Mouse (Mus musculus) hindbrain, embryonic 13.5 days (tissue): ENCODE data around the gene Akap6. TPM values are rescaled to one million over a fixed set of nuclear protein-coding genes. Genes with fewer than 3 reads are reported as not detected.
A peak's percentile ranks its signal among the peaks of the same experiment; 100 is the strongest.

Source experiments
- ATAC-seq: fragments of 200-750 bp; cut with Nextera tagmentation; 2 replicates; pipeline ENCODE4 v1.8.0; 2017; ENCODE audit warnings: moderate TSS enrichment; ENCODE audit not compliant: low FRiP score
- H3K27ac ChIP-seq: fragments of 300-500 bp; sonication (generic); 2 replicates; pipeline ENCODE4 v1.5.1; 2015; ENCODE audit warnings: inconsistent platforms, mild to moderate bottlenecking, moderate library complexity
- H3K27me3 ChIP-seq: fragments of 300-500 bp; sonication (generic); 2 replicates; pipeline ENCODE4 v1.6.1; 2015; ENCODE audit warnings: mild to moderate bottlenecking, inconsistent platforms
- H3K36me3 ChIP-seq: fragments of 300-500 bp; sonication (generic); 2 replicates; pipeline ENCODE4 v1.6.1; 2015; ENCODE audit warnings: mild to moderate bottlenecking, inconsistent platforms
- H3K4me1 ChIP-seq: fragments of 300-500 bp; sonication (generic); replicated peaks from 2 replicates; pipeline ENCODE4 v1.6.1; 2015; ENCODE audit warnings: inconsistent platforms
- H3K4me2 ChIP-seq: fragments of 300-500 bp; sonication (generic); 2 replicates; pipeline ENCODE4 v1.6.1; 2015; ENCODE audit warnings: inconsistent platforms, mild to moderate bottlenecking, moderate library complexity
- H3K4me3 ChIP-seq: fragments of 300-500 bp; sonication (generic); 2 replicates; pipeline ENCODE4 v1.5.1; 2015; ENCODE audit warnings: mild to moderate bottlenecking, inconsistent platforms
- H3K9ac ChIP-seq: fragments of 300-500 bp; sonication (generic); 2 replicates; pipeline ENCODE4 v1.6.1; 2015; ENCODE audit warnings: mild to moderate bottlenecking, inconsistent platforms
- H3K9me3 ChIP-seq: fragments of 300-500 bp; sonication (generic); 2 replicates; pipeline ENCODE4 v1.6.1; 2016; ENCODE audit warnings: inconsistent platforms
- WGBS: fragments of 180-500 bp; shearing (Covaris S2); methylation state at CpG from one replicate; pipeline ENCODE4 v1.1.7; 2015; 5-methylcytosine and 5-hydroxymethylcytosine counted together
- polyA plus RNA-seq: library from polyadenylated mRNA; unstranded; fragments of >200 nt; fragmentation: Nextera tagmentation; extraction: Ambion mirVana; gene quantifications from 2 replicates; pipeline ENCODE4 v1.2.1, GENCODE M21; 2015

Gene Akap6
- polyA plus RNA-seq, 1 experiment from 2014 or later = 31.3 TPM

- ATAC-seq = no peak
- WGBS = 23% methylated on average over 4 of the region's 4 CpGs
Measured at GRCm38 (mm10) chr12:52796471-52796795, 97.2 kb downstream of the Akap6 start.

GRCm38 (mm10) chr12:52799717-52800116 lies 100.5 kb downstream of the Akap6 start:
- no peak overlapping the region for H3K27ac ChIP-seq
- H3K4me2 ChIP-seq = no peak overlapping the region
- no peak overlapping the region for H3K4me3 ChIP-seq
- no peaks in the 10 kb centered on the region for H3K9me3 ChIP-seq
- no peak overlapping the region for H3K9ac ChIP-seq
- ATAC-seq = no peak
- 95% methylated on average over 9 of the region's 9 CpGs for WGBS
- H3K4me1 ChIP-seq = peaks cover 14% of the 10 kb centered on the region
- H3K27me3 ChIP-seq = no peaks in the 10 kb centered on the region
- peaks cover 37% of the 10 kb centered on the region for H3K36me3 ChIP-seq

More at GRCm38 (mm10) chr12:52796471-52796795, 97.2 kb downstream of the Akap6 start:
- Histone ChIP-seq H3K27ac (no peak overlapping the region), H3K27me3 (no peaks in the 10 kb centered on the region), H3K4me2 (no peak overlapping the region), H3K36me3 (peaks cover 25% of the 10 kb centered on the region), H3K9me3 (no peaks in the 10 kb centered on the region), H3K9ac (no peak overlapping the region), H3K4me1 (peaks cover 35% of the 10 kb centered on the region), H3K4me3 (no peak overlapping the region)

GRCm38 (mm10) chr12:52806273-52806672 lies 107.1 kb downstream of the Akap6 start:
- ATAC-seq = no peak
- Histone ChIP-seq H3K27me3 (no peaks in the 10 kb centered on the region), H3K36me3 (peaks cover 28% of the 10 kb centered on the region), H3K4me3 (no peak overlapping the region), H3K9ac (no peak overlapping the region), H3K4me2 (no peak overlapping the region), H3K27ac (no peak overlapping the region), H3K4me1 (peaks cover 4% of the 10 kb centered on the region; the same call in 1 of the 2 replicates), H3K9me3 (no peaks in the 10 kb centered on the region)
- WGBS = 74% methylated on average over 3 of the region's 3 CpGs

DNA sequence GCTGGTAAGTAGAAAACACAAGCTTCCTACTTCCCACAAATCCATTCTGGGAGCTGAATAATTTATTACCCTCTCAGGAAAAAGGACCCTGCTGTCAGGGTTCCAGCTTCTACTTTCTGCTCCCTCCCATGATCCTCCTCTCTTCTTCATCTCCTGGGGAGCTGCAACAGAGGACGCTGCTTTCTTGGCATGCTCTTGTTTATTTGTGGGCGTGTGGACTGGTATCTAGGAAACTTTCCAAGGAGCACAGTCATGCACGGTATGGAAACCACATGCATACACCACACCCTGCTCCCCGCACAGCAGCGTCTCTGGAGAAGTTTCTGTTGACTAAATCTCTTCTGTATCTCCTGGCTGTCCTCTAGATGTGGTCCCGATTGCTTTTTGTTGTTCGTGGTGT lies 119.4 kb downstream of the Akap6 start:
- Histone ChIP-seq H3K27me3 (no peaks in the 10 kb centered on the region), H3K4me3 (no peak overlapping the region), H3K27ac (peak overlapping the region; percentile 41; the same call in 1 of the 2 replicates), H3K9me3 (no peaks in the 10 kb centered on the region), H3K36me3 (peaks cover 16% of the 10 kb centered on the region), H3K9ac (no peak overlapping the region), H3K4me1 (peaks cover 24% of the 10 kb centered on the region), H3K4me2 (no peak overlapping the region)
- 58% methylated on average over 7 of the region's 7 CpGs for WGBS
- peak; percentile 69; the same call in 1 of the 2 replicates for ATAC-seq

DNA sequence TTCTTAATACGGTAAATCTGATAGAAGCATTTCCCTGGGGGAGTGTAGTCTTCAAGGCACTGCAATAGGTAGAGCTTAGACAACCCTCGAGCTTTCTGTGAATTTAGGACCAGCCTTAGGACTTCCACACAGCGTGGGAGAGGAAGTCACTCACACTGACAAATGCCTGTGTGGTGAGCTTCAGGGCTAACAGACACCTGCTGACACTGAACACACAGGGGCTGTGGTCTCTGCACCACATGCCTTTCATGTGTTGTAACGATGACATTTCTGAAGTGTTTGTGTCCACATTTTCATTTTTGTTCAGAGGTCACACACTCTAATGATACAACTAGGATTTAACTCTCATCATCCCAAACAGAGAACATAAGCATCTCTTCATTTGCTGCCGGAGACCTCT lies 125.6 kb downstream of the Akap6 start:
- WGBS = 90% methylated on average over 5 of the region's 5 CpGs
- no peak for ATAC-seq

GRCm38 (mm10) chr12:52828944-52829736 lies 130.0 kb downstream of the Akap6 start:
- H3K27me3 ChIP-seq = no peaks in the 10 kb centered on the region
- H3K4me1 ChIP-seq = peaks cover 18% of the 10 kb centered on the region
- H3K36me3 ChIP-seq = no peaks in the 10 kb centered on the region
- no peak overlapping the region for H3K9ac ChIP-seq
- WGBS = 83% methylated on average over 14 of the region's 14 CpGs
- no peak overlapping the region for H3K4me3 ChIP-seq
- peak overlapping the region; percentile 35; the same call in 1 of the 2 replicates for H3K27ac ChIP-seq
- no peak for ATAC-seq
- no peaks in the 10 kb centered on the region for H3K9me3 ChIP-seq
- no peak overlapping the region for H3K4me2 ChIP-seq

More for the DNA sequence above, 125.6 kb downstream of the Akap6 start:
- H3K27me3 ChIP-seq = no peaks in the 10 kb centered on the region
- H3K4me2 ChIP-seq = no peak overlapping the region
- peaks cover 16% of the 10 kb centered on the region for H3K36me3 ChIP-seq
- no peaks in the 10 kb centered on the region for H3K9me3 ChIP-seq
- no peak overlapping the region for H3K9ac ChIP-seq
- no peak overlapping the region for H3K27ac ChIP-seq
- H3K4me3 ChIP-seq = no peak overlapping the region
- H3K4me1 ChIP-seq = no peaks in the 10 kb centered on the region; the same call in 1 of the 2 replicates

- no peaks in the 10 kb centered on the region for H3K9me3 ChIP-seq
- peaks cover 45% of the 10 kb centered on the region for H3K4me1 ChIP-seq
- no peak overlapping the region for H3K4me2 ChIP-seq
- H3K4me3 ChIP-seq = no peak overlapping the region
- 45% methylated on average over 9 of the region's 9 CpGs for WGBS
- no peaks in the 10 kb centered on the region for H3K36me3 ChIP-seq
- no peak for ATAC-seq
- H3K27ac ChIP-seq = peak overlapping the region; percentile 73; the same call in 1 of the 2 replicates
- no peak overlapping the region for H3K9ac ChIP-seq
- H3K27me3 ChIP-seq = no peaks in the 10 kb centered on the region
Measured at GRCm38 (mm10) chr12:52831782-52832181, 132.6 kb downstream of the Akap6 start.

DNA sequence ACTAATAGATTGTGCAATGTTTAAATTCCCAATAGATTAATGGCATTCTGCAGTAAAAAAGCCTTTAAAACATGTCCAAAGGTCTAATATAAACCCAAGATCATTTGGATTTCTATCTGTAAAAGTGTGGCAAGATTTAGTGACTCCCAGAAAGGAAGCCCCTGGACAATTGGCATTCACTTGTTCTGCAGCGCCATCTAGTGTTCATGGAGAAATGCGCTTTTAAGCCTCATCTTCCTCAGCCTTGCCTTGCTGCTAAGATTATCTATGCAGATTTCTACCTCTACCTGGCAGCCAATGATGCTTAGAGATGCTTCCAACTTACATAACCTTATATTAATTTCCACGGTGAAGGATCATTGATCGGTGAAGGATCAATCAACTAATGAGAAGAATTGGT lies 133.0 kb downstream of the Akap6 start:
- no peaks in the 10 kb centered on the region for H3K9me3 ChIP-seq
- H3K27ac ChIP-seq = no peak overlapping the region
- H3K4me1 ChIP-seq = peaks cover 48% of the 10 kb centered on the region
- H3K4me2 ChIP-seq = no peak overlapping the region
- H3K9ac ChIP-seq = no peak overlapping the region
- H3K4me3 ChIP-seq = no peak overlapping the region
- no peaks in the 10 kb centered on the region for H3K27me3 ChIP-seq
- ATAC-seq = no peak
- no peaks in the 10 kb centered on the region for H3K36me3 ChIP-seq
- WGBS = 8% methylated on average over 4 of the region's 4 CpGs

DNA sequence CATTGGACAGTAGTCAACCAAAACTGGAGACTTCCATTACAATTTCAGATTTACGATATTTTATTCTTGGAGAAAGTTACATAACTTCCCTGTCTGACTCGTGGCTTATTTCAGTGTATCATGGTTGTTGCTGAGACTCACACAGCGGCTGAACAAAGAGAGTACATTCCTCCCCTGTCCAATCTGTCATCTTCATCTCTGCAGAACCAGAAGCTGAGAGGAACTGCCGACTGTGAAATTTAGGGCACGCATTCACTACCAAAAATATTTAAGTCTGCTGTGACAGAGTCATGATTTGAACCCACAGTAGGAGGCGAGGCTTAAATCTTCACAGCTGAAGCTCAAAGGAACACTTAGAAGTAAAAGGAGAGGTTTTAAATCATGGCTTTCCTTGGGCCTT lies 134.0 kb downstream of the Akap6 start:
- no peak overlapping the region for H3K27ac ChIP-seq
- no peaks in the 10 kb centered on the region for H3K36me3 ChIP-seq
- H3K4me1 ChIP-seq = peaks cover 48% of the 10 kb centered on the region
- no peak overlapping the region for H3K4me3 ChIP-seq
- no peaks in the 10 kb centered on the region for H3K9me3 ChIP-seq
- WGBS = 49% methylated on average over 6 of the region's 6 CpGs
- no peak for ATAC-seq
- H3K9ac ChIP-seq = no peak overlapping the region
- H3K4me2 ChIP-seq = no peak overlapping the region
- H3K27me3 ChIP-seq = no peaks in the 10 kb centered on the region

DNA sequence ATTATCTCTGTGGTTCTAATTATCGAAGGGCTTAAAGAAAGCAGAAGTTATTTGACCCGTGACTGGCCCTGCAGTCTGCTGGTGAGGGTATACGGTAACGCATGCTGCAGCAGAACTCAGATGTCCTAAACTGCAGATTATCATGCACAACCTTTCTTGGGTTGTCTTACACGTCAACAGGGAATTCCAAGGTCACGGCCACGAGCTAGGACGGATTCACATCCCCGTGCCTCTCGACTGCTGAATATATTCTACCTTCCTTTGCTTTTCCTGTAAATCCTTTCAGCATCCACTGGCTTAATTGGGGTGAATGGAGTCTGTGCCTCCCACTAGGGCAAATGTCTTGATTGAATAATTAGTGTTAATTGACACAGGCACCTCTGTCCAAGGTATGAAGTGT lies 134.9 kb downstream of the Akap6 start:
- 26% methylated on average over 10 of the region's 10 CpGs for WGBS
- no peak for ATAC-seq
- no peaks in the 10 kb centered on the region for H3K27me3 ChIP-seq
- no peak overlapping the region for H3K4me2 ChIP-seq
- H3K9ac ChIP-seq = peak overlapping the region; percentile 6; the same call in 1 of the 2 replicates
- H3K27ac ChIP-seq = peak overlapping the region; percentile 84
- peaks cover 51% of the 10 kb centered on the region for H3K4me1 ChIP-seq
- no peaks in the 10 kb centered on the region for H3K36me3 ChIP-seq
- H3K9me3 ChIP-seq = no peaks in the 10 kb centered on the region
- no peak overlapping the region for H3K4me3 ChIP-seq

DNA sequence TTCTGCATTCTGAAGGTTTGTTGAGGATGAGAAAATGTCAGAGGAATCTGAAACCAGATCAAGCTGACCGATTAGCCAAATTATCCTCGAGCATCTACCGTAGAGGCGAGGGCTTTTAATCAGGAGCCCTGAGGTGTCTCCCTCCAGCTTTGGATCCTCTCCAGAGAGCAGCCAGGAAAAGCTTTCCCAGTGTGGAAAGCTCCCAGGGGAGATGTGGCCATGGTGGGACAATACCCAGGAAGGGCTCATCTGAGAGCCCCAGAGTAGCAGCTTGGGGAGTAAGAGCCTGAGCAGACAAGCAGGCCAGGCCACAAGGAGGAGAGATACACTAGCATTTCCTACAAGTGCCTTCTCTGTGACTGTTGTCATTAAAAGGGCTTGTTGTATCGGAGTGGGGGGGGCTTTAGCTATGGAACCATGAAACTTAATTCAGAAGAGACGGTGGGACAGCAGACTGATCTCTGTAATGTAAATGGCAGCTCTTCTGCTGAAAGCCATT lies 135.6 kb downstream of the Akap6 start:
- H3K9ac ChIP-seq = 0 out of 2 replicates have a peak overlapping the region, but pooled peaks have one; percentile 51
- H3K9me3 ChIP-seq = no peaks in the 10 kb centered on the region
- peak overlapping the region; percentile 84 for H3K27ac ChIP-seq
- H3K27me3 ChIP-seq = no peaks in the 10 kb centered on the region
- H3K4me2 ChIP-seq = 0 out of 2 replicates have a peak overlapping the region, but pooled peaks have one; percentile 13
- ATAC-seq = peak; percentile 62
- H3K36me3 ChIP-seq = no peaks in the 10 kb centered on the region
- no peak overlapping the region for H3K4me3 ChIP-seq
- 29% methylated on average over 6 of the region's 6 CpGs for WGBS
- H3K4me1 ChIP-seq = peaks cover 54% of the 10 kb centered on the region

GRCm38 (mm10) chr12:52835291-52835742 lies 136.1 kb downstream of the Akap6 start:
- Histone ChIP-seq H3K27ac (peak overlapping the region; percentile 84), H3K9me3 (no peaks in the 10 kb centered on the region), H3K4me3 (no peak overlapping the region), H3K4me2 (0 out of 2 replicates have a peak overlapping the region, but pooled peaks have one; percentile 13), H3K36me3 (no peaks in the 10 kb centered on the region), H3K9ac (no peak overlapping the region), H3K27me3 (no peaks in the 10 kb centered on the region), H3K4me1 (peaks cover 53% of the 10 kb centered on the region)
- 10% methylated on average over 6 of the region's 6 CpGs for WGBS
- ATAC-seq = peak; percentile 69
